13 mouse cellular contexts compared by ENCODE assay signal in genomic region chr6:107711181-107712087, GRCm38 (mm10).
A peak's percentile ranks its signal among the peaks of the same experiment; 100 is the strongest.
DNase-seq lines count a peak whose midpoint lies in the region; ATAC-seq and TF ChIP-seq lines count a peak whose summit lies in the region.
"Had no signal": no experiment of that assay in that cellular context is flagged by ENCODE, and none has a peak within 500 bp of the region (broad histone marks: within the 10 kb centered on the region; RNA-seq: fewer than 3 reads in every experiment).

No protein-coding gene starts in this region.

- H3K4me1 ChIP-seq in neural tube, embryonic 11.5 days (ENCODE audit: control insufficient read depth, insufficient read depth, low read length): 0 out of 2 replicates have a peak, but pooled peaks cover 3% of the 10 kb centered on the region
- peaks cover 16% of the 10 kb centered on the region for H3K4me1 ChIP-seq in forebrain, embryonic 16.5 days (replicated peaks; ENCODE audit: control insufficient read depth, insufficient read depth, low read length)
- H3K4me1 ChIP-seq in midbrain, embryonic 13.5 days (replicated peaks): peaks cover 35% of the 10 kb centered on the region
- H3K4me1 ChIP-seq in liver, postnatal 0 days (ENCODE audit: insufficient read depth): no peaks in the 10 kb centered on the region
- H3K4me1 ChIP-seq in liver, embryonic 12.5 days: no peaks in the 10 kb centered on the region
- H3K4me1 ChIP-seq: heart, embryonic 15.5 days had no signal

- WGBS in neural tube, embryonic 11.5 days: 45% methylated on average over 22 of the region's 22 CpGs
- 2% methylated on average over 22 of the region's 22 CpGs for WGBS in forebrain, embryonic 16.5 days
- WGBS in midbrain, embryonic 13.5 days: 13% methylated on average over 22 of the region's 22 CpGs
- 62% methylated on average over 22 of the region's 22 CpGs for WGBS in liver, postnatal 0 days (ENCODE audit: insufficient replicate concordance)
- 64% methylated on average over 22 of the region's 22 CpGs for WGBS in liver, embryonic 12.5 days (ENCODE audit: insufficient replicate concordance)

- H3K9me3 ChIP-seq in neural tube, embryonic 11.5 days (ENCODE audit: control insufficient read depth, low read length): no peaks in the 10 kb centered on the region
- H3K9me3 ChIP-seq in forebrain, embryonic 16.5 days (ENCODE audit: control insufficient read depth, low read length): no peaks in the 10 kb centered on the region
- H3K9me3 ChIP-seq in midbrain, embryonic 13.5 days: no peaks in the 10 kb centered on the region
- H3K9me3 ChIP-seq in liver, postnatal 0 days (ENCODE audit: low read length): no peaks in the 10 kb centered on the region
- H3K9me3 ChIP-seq in liver, embryonic 12.5 days (replicated peaks): no peaks in the 10 kb centered on the region
- H3K9me3 ChIP-seq: heart, embryonic 15.5 days had no signal

- peak; percentile 29; the same call in 1 of the 2 replicates for ATAC-seq in neural tube, embryonic 11.5 days (ENCODE audit: insufficient read depth, low FRiP score, low TSS enrichment)
- peak; percentile 68 for ATAC-seq in forebrain, embryonic 16.5 days
- peak; percentile 80 for ATAC-seq in midbrain, embryonic 13.5 days
- no peak for ATAC-seq in liver, postnatal 0 days
- ATAC-seq in liver, embryonic 12.5 days: no peak

- TF ChIP-seq EP300 in liver, postnatal 0 days (IDR thresholded peaks at IDR 0.05; ENCODE audit: low read depth): no peak

- H3K4me2 ChIP-seq in neural tube, embryonic 11.5 days (ENCODE audit: low read depth): no peak overlapping the region
- peak overlapping the region; percentile 33 for H3K4me2 ChIP-seq in forebrain, embryonic 16.5 days (ENCODE audit: low read length)
- H3K4me2 ChIP-seq in midbrain, embryonic 13.5 days (replicated peaks): peak overlapping the region; percentile 18
- H3K4me2 ChIP-seq in liver, postnatal 0 days (ENCODE audit: low read depth, low read length): no peak overlapping the region
- no peak overlapping the region for H3K4me2 ChIP-seq in liver, embryonic 12.5 days
- H3K4me2 ChIP-seq: heart, embryonic 15.5 days had no signal

- H3K9ac ChIP-seq in neural tube, embryonic 11.5 days (ENCODE audit: low read length): no peak overlapping the region
- no peak overlapping the region for H3K9ac ChIP-seq in forebrain, embryonic 16.5 days (replicated peaks; ENCODE audit: low read depth, low read length)
- H3K9ac ChIP-seq in midbrain, embryonic 13.5 days (replicated peaks): no peak overlapping the region
- H3K9ac ChIP-seq in liver, postnatal 0 days (replicated peaks): no peak overlapping the region
- H3K9ac ChIP-seq in liver, embryonic 12.5 days: no peak overlapping the region
- H3K9ac ChIP-seq: heart, embryonic 15.5 days had no signal

- H3K36me3 ChIP-seq in neural tube, embryonic 11.5 days (ENCODE audit: control insufficient read depth, insufficient read depth, low read length): no peaks in the 10 kb centered on the region
- H3K36me3 ChIP-seq in forebrain, embryonic 16.5 days (ENCODE audit: control insufficient read depth, insufficient read depth): no peaks in the 10 kb centered on the region
- H3K36me3 ChIP-seq in midbrain, embryonic 13.5 days: no peaks in the 10 kb centered on the region
- H3K36me3 ChIP-seq in liver, postnatal 0 days (replicated peaks; ENCODE audit: insufficient read depth, low read length): no peaks in the 10 kb centered on the region
- no peaks in the 10 kb centered on the region for H3K36me3 ChIP-seq in liver, embryonic 12.5 days
- H3K36me3 ChIP-seq: heart, embryonic 15.5 days had no signal

- intact Hi-C loops in heart, postnatal 10 days (cut with DNase I): no loop called here

- no peak overlapping the region for H3K27ac ChIP-seq in neural tube, embryonic 11.5 days (ENCODE audit: low read depth, low read length)
- H3K27ac ChIP-seq in forebrain, embryonic 16.5 days (ENCODE audit: low read length): no peak overlapping the region
- peak overlapping the region; percentile 77 for H3K27ac ChIP-seq in midbrain, embryonic 13.5 days
- no peak overlapping the region for H3K27ac ChIP-seq in liver, postnatal 0 days (ENCODE audit: low read depth)
- H3K27ac ChIP-seq in liver, embryonic 12.5 days: no peak overlapping the region
- H3K27ac ChIP-seq: heart, embryonic 15.5 days had no signal

- no peaks in the 10 kb centered on the region for H3K27me3 ChIP-seq in neural tube, embryonic 11.5 days (ENCODE audit: control insufficient read depth, insufficient read depth, low read length)
- 0 out of 2 replicates have a peak, but pooled peaks cover 2% of the 10 kb centered on the region for H3K27me3 ChIP-seq in forebrain, embryonic 16.5 days (replicated peaks; ENCODE audit: control insufficient read depth, insufficient read depth, low read length)
- H3K27me3 ChIP-seq in midbrain, embryonic 13.5 days: no peaks in the 10 kb centered on the region
- H3K27me3 ChIP-seq in liver, postnatal 0 days (ENCODE audit: insufficient read depth, low read length): no peaks in the 10 kb centered on the region
- no peaks in the 10 kb centered on the region for H3K27me3 ChIP-seq in liver, embryonic 12.5 days (replicated peaks)
- H3K27me3 ChIP-seq: heart, embryonic 15.5 days had no signal

- no peak for DNase-seq in neural tube, embryonic 11.5 days (ENCODE audit: low spot score)
- DNase-seq in neural tube, embryonic 10.5 days (ENCODE audit: extremely low spot score, low spot score): no peak
- no peak for DNase-seq in liver, postnatal 0 days
- no peak for DNase-seq in ovary, postnatal 10 days (ENCODE audit: low spot score)
- DNase-seq in heart, postnatal 10 days: no peak
- DNase-seq: adrenal gland, postnatal 25 days; cerebellum, adult 11 months; kidney, adult 11 months; lung, postnatal 10 days had no signal

- no peak for TF ChIP-seq CTCF in liver, postnatal 0 days (IDR thresholded peaks at IDR 0.05; ENCODE audit: low read depth)

- no peak overlapping the region for H3K4me3 ChIP-seq in neural tube, embryonic 11.5 days (ENCODE audit: low read depth, low read length)
- H3K4me3 ChIP-seq in forebrain, embryonic 16.5 days (replicated peaks; ENCODE audit: low read length): no peak overlapping the region
- H3K4me3 ChIP-seq in midbrain, embryonic 13.5 days (replicated peaks): no peak overlapping the region; the same call in 1 of the 2 replicates
- no peak overlapping the region for H3K4me3 ChIP-seq in liver, postnatal 0 days (ENCODE audit: low read depth, low read length)
- H3K4me3 ChIP-seq in liver, embryonic 12.5 days: no peak overlapping the region
- H3K4me3 ChIP-seq: heart, embryonic 15.5 days had no signal

Comparison
In these comparisons a context has a peak if more than half of its experiments do, and no peak if none do; other contexts are left out.
1. ATAC-seq: peak in neural tube, embryonic 11.5 days (single experiment), forebrain, embryonic 16.5 days (single experiment) and midbrain, embryonic 13.5 days (single experiment); none in liver, postnatal 0 days (single experiment) and liver, embryonic 12.5 days (single experiment).
2. H3K4me2 ChIP-seq: peak in forebrain, embryonic 16.5 days (single experiment) and midbrain, embryonic 13.5 days (single experiment); none in neural tube, embryonic 11.5 days (single experiment), liver, postnatal 0 days (single experiment) and liver, embryonic 12.5 days (single experiment).